Mouse (Mus musculus) ES-E14 (cell line): Measurements from ENCODE around the gene Fxyd4.

Source experiments
- CHD2 ChIP-seq: IDR thresholded peaks from 2 replicates; pipeline ENCODE4 v1.6.1; 2014; ENCODE audit warnings: mild to moderate bottlenecking, low read depth, low read length, inconsistent platforms
- HCFC1 ChIP-seq: IDR thresholded peaks from 2 replicates; pipeline ENCODE4 v1.6.1; 2012; ENCODE audit warnings: low read length, inconsistent platforms, borderline replicate concordance; ENCODE audit not compliant: insufficient read depth
- MAFK ChIP-seq: IDR thresholded peaks from 2 replicates; pipeline ENCODE4 v1.6.1; 2014; ENCODE audit warnings: mild to moderate bottlenecking, low read depth, low read length, inconsistent platforms; ENCODE audit not compliant: insufficient read depth
- ZC3H11A ChIP-seq: IDR thresholded peaks from 2 replicates; pipeline ENCODE4 v1.6.1; 2012; ENCODE audit warnings: low read depth, mild to moderate bottlenecking, inconsistent platforms, low read length, borderline replicate concordance
- ZNF384 ChIP-seq: IDR thresholded peaks from 2 replicates; pipeline ENCODE4 v1.6.1; 2012; ENCODE audit warnings: low read depth, low read length, inconsistent platforms

DNA sequence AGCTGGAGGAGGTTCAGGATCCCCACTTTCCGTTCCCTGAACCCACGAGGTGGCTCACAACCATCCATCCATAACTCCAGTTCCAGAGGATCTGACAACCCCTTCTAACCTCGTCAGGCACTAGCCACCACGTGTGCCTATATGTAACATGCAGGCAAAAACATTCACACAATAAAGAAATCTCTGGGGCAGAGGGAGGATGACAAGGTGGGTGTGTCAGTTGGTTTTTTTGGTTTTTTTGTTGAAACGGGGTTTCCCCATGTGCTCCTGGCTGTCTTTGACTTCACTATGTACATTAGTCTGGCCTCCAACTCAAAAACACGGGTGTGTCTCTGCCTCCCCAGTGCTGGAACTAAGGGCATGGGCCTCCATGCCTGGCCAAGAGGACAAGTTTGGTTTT, 47.2 kb downstream of the Fxyd4 start:
- no peak for TF ChIP-seq ZNF384
- TF ChIP-seq CHD2, result no peak
- no peak for TF ChIP-seq MAFK
- no peak for TF ChIP-seq ZC3H11A
- TF ChIP-seq HCFC1, result no peak
